Mouse (Mus musculus) testis, postnatal 14 days (tissue): ENCODE results near the gene Gm4707.
"Not testable (repeated sequence)": the region's sequence is repeated elsewhere in the genome, so short reads cannot be mapped to it uniquely, and the experiment has no call there.

Experiments
- DNase-seq: peaks from one replicate; pipeline ENCODE4 v3.0.0; 2021; ENCODE audit warnings: low spot score

Gm4707 gene

DNA sequence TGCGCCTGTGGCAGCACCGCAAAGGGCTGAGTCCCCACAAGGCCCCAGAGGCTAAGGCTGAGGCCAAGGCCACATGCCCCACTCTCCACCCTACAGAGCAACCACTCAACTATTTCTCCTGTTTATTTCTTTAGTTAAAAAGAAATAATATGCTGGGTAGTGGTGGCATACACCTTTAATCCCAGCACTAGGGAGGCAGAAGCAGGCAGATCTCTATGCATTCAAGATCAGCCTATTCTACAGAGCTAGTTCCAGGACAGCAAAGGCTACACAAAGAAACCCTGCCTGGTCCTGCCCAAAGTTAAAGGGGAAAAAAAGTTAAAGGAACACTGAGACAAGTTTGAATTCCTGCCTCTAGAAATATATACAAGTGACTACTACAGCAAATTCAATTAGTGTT is at the start of gene Gm4707:
Gm4707 (minus strand) TSS at position 101 of the 400 bp plus-strand sequence.
- DNase-seq = no peak

DNA sequence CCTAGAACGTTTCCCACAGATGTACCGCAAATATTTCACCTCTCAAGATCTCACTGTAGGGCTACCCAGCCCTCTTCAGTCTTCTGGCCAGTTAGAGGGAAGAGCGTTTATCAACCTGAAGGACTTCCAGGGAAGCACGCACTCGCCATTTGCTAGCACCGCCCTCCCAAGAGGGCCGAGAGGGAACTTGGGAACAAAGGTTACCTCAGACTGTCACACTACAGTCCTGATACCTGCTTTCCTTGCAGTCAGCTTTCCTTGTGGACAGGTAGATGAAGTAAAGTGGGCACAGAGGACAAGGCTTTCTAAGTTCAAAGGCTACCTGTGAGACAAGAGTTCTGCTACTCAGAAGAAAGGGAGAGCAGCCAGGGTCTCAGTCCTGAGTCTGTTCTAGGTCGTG is 47.1 kb upstream of the Gm4707 start:
- no peak for DNase-seq

- no peak for DNase-seq
These were observed 36.1 kb upstream of the Gm4707 start for GRCm38 (mm10) chr17:71495784-71496183.

- DNase-seq = no peak
These were observed 31.6 kb upstream of the Gm4707 start for GRCm38 (mm10) chr17:71491332-71491686.

- DNase-seq = no peak
These were observed 31.1 kb upstream of the Gm4707 start for GRCm38 (mm10) chr17:71490666-71491331.

- DNase-seq = no peak
These were observed 30.2 kb upstream of the Gm4707 start for GRCm38 (mm10) chr17:71489703-71490461.

DNA sequence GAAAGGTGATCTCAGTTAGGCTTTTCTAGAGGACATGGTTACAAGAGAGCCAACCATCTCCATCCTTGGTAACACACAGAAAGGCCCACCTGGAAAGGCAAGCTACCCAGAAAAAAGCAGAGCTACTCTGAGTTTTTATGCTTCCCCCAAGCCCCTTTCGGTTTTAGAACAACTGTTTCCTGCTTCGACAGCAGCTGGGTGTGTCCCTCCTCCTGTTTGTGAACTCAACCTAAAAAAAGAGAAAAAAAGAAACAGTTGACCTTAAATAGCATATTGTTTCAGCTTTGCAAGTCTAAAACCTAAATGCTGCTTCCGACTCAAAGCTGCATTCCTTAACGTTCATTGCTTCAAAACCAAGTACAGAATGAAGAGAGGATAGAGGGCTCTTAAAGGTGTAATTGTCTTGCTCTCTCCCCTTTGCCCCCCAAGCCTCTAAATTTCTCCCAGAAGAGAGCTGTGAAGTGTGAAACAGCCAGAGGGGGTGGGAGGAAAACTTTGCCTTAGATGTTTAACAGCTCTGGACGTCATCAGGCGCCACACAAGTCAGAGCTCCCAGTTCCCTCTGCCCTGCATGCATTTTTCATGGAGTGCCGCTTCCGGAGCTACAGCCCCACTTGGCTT is 26.6 kb upstream of the Gm4707 start:
- no peak for DNase-seq

- DNase-seq = no peak
These were observed 26.1 kb upstream of the Gm4707 start for GRCm38 (mm10) chr17:71485791-71486230.

DNA sequence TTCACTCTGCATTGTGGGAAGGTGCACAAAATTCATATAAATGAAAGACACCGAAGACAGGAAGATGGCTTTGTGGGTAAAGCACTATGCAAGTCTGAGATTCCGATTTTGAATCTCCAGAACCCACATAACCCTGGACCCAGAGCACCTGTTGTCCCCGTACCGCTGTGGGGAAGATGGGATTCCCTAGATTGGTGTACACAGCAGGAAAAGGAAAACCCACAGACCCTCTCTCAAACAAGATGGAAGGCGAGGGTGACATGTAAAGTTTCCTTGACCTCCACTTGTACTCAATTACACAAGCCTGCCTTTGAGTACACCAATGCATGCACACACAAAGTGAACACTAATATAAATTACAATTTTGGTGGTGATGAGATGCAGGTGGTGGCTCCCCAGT is 25.0 kb upstream of the Gm4707 start:
- no peak for DNase-seq

DNA sequence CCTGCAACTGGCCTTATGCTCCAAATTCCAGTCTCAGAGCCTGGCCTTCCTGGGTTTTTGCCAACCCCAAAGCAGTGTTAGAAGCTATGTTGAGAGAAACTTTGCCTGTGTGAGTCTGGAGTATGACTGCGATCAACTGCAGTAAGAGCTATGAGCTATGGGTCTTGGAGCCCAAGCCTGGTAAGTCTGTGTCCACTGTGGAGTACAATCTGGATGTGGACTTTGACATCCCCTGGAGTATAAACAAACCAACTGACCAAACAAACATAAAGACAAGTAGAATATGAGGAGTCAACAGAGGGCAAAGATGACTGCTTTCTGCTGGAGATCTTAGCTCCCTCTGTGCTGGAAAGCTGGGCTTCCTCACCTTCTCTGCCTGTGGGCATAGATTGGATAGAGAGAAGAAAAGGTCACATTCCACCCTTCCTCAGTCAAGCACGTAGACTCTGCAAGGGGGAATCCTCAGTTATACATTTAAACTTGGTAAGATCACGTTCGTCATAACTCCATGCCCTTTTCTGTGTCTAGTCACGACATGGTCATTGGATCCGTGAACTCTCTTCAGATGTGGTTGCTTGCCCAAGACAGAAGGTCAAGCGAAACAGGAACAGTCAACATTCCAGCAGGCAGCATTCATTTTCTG is 23.8 kb upstream of the Gm4707 start:
- no peak for DNase-seq

- no peak for DNase-seq
These were observed 19.7 kb upstream of the Gm4707 start for GRCm38 (mm10) chr17:71479381-71479901.

DNA sequence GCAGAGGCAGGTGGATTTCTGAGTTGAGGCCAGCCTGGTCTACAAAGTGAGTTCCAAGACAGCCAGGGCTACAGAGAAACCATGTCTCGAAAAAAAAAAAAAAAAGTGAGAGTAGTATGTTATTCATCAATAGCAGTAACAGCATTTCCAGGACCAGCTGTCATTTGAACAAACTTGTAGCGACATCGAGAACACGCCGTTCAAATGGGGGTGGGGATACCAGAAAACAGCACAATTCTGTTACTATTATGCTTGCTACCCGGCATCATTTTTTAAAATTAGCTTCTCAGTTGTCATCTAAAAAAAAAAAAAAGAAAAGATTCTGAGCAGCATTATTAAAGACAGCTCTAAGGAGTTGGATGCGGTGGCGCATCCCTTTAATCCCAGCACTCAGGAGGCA is 17.8 kb upstream of the Gm4707 start:
- no peak for DNase-seq

DNA sequence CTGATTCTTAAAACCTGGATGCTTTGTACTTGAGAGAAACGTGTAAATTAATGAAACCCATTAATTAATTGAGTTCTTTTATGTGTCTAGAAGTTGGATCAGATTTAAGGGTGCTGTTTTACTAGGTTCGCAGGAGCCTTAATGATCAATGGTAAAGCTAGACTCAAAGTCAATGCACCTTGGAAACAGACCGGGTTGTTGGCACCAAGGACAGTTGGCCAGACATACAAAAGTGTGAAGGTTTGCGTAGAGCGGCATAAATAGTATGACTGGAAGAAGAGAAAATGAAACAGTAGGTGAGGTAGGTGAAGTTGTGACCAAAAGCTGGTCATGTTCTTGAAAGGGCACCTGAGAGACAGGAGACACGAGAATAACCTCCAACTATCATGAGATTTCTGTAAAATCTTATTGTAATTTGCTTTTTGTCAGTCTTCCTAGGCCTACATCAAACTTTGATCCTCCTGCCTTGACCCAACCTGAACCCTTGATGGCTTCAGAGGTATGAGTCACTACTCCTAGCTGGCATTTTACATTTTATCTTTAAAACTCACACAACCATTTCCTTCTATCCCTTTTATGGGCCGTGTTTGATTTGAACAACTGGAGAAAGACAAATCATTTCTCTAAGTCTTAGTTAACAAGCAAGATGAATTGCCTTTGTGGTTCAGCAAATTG is 16.8 kb upstream of the Gm4707 start:
- no peak for DNase-seq

DNA sequence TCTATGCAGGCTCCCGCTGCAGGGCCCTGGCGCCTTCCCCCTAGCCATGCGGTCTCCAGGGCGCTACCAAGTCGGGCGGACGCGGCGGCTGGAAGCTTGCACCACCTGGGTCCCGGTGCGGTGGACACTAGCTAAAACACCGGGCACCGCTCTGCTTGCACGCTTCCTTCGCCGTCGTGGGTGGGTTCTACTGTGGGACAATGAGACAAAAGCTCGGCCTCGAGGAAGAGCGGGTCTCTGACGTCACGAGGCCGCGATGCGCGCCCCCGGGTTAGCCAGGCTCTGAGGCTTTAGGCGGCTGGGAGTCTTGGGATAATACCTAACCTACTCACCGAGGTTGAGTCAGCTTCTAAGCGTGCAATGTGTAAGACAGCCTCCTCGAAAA is 16.0 kb upstream of the Gm4707 start:
- DNase-seq = peak; percentile 77

GRCm38 (mm10) chr17:71474762-71475704 is 15.3 kb upstream of the Gm4707 start, which contains the start of gene Smchd1:
TSS of gene Smchd1 (minus strand) at chr17:71475343.
- DNase-seq = peak; percentile 94

DNA sequence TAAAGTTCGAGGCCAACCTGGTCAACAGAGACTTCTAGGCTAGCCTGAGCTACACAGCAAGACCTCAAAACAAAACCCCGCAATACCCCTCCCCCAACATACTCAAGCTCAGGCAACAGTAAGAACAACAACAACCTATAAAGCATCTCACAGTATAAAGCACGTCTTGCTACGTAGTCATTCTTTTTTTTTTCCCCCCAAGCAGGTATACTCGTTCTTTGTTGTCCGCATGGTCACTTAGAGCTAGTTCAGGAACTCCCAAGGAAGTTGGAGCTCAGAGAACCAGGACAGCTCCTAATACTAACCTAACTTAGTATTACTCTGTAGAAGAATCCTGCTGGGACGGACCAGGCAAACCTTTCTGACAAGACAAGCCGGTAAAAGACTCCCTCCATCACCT is 14.4 kb upstream of the Gm4707 start:
- DNase-seq = no peak

DNA sequence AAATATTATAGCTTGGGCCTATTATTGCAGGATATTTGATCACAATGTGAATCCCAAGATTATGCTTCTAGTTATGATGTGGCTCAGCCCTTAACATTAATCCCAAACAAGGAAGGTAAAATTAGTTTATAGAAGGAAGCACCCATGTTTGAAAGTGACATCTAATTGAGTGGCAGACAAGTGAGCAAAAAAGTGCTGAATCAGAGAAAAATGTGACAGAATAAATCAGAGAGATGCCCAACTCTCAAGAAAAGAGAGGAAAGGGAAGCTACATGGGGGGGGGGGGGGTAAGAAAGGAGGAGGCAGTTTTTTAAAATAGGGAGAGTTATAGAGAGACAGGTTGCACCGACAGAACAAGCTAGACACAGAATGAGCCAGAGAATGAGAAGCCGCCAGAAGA is 11.5 kb upstream of the Gm4707 start:
- DNase-seq = no peak

DNA sequence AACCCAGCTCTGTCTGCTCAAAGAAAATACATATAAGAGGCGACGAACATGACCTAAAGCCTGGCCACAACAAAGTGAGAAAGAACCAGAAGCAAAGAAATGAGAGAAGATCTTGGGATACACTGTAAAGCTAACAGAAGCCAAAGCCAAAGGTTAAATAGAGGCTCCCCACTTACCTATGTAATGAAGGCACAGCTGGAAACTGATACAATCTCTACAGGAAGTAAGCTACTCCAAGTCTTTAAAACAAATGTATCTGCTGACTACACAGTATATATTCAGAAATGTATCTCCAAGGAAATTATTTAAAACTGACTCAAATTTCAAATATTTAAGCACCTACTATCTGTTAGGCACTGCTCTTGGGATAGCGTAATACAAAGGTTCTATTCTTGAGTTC is 594 bp upstream of the Gm4707 start:
- DNase-seq = no peak

GRCm38 (mm10) chr17:71457361-71457760 is 2.4 kb downstream of the Gm4707 start:
- DNase-seq = not testable (repeated sequence)

DNA sequence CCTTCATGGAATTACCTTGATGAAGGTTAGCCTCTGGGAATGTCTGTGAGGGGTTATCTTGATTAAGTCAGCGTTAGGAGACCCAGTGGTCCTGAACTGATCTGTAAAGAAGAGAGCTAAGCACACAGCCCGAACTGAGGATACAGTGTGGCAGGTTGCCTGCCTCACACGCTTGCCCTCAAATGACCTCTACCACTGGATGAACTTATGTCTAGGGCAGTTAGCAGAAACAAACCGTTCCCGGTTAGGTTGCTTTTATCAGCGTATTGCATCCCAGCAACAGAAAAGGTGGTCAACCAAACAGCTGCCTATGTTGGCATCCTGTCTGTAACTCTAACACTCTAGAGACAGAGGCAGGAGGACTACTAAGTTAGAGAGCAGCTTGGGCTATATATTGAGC is 14.5 kb downstream of the Gm4707 start:
- no peak for DNase-seq

- DNase-seq = no peak
These were observed 15.0 kb downstream of the Gm4707 start for GRCm38 (mm10) chr17:71444718-71445117.
